Mouse (Mus musculus) T-cell, adult 2 months (primary cell): ENCODE measurements around the gene Srl.
"Not testable (repeated sequence)": the region's sequence is repeated elsewhere in the genome, so short reads cannot be mapped to it uniquely, and the experiment has no call there.

Experiments used
- DNase-seq: peaks from one replicate; pipeline ENCODE4 v3.0.0; 2022; ENCODE audit warnings: low spot score

The Srl gene

DNA sequence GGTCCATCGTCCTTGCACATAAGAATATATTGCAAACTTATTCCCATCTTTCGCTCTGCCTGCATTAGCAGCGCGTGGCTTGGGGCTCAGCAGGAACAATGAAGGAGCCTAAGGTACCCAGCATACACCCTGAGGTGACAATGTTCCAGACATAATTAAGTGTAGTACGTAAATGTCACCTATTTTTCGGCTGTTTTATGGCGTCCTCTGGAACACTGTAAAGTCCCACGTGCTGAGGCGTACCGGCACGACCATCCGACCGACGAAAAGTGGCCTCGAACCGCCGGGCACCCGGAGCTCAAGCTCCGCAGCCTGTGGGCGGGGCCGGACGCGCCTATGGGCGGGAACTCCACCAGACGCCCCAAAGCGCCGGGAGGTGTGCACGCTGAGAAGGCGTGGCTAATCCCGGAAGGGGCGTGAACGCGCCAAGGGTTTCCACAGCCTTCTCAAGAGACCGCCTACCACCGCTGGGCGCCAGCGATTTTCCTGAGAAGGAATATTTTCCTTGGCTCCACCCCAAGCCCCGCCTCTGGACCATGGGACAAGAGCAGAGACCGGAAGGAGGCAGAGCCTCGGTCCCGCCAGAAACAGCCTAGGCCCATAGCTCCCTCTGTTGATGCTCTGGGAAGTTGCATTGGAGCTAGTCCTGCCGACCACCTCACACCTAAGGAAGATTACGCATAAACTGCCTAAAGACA is at the start of gene Srl:
Gene Srl (minus strand): TSS at position 316 of the 698 bp plus-strand sequence.
- DNase-seq = peak; percentile 88

- no peak for DNase-seq
Measured at GRCm38 (mm10) chr16:4590236-4590635, 48.6 kb upstream of the Srl start.

DNA sequence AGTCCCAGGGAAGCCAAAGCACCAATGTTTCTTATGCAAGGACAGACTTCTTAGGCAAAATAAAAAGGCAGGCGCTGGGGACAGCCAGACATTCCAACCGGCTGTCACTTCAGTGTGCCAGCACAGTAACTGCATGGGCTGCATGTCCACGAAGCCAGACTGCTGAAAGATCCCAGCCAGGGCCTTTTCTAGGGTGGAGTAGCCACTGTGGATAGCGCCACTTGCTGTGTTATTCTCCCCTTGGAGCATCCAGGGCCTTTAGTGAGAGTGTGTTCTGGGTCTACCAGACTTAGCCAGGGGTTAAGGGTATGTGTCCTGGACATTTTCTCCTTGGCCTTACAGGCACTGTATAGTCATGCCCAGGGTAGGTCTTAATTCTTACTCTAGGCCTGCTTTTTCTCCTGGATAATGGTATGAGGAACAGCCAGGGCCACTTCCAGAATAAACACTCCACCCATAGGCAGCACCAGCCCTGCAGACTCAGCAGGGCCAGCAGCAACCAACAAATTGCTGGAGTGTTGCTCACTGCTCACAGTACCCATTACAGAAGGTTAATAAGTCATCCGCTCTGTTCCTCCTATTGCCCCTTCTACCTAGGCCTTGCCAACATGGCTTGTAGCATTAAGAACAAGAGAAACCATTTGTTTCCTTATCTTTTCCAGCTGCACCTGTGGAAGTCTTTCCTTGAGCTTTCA is 46.0 kb upstream of the Srl start:
- DNase-seq = no peak

GRCm38 (mm10) chr16:4586531-4587123 is 45.0 kb upstream of the Srl start:
- DNase-seq = peak; percentile 91

GRCm38 (mm10) chr16:4585642-4586530 is 44.3 kb upstream of the Srl start:
- no peak for DNase-seq

DNA sequence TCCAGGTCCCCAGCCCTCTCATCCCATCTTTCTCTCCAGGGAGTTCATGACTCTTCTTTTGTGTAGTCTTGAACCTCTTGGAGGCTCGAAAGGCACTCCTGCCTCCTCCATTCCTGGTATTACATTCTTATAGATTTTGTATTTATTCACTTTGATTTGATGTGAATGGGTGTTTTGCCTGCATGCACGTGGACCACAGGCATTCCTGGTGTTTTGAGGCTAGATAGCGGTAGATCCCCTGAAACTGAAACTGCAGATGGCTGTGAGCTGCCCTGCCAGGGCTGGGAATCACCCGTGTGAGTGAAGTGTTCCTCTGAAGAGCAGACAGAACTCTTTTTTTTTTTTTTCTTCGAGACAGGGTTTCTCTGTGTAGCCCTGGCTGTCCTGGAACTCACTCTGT is 42.8 kb upstream of the Srl start:
- DNase-seq = no peak

DNA sequence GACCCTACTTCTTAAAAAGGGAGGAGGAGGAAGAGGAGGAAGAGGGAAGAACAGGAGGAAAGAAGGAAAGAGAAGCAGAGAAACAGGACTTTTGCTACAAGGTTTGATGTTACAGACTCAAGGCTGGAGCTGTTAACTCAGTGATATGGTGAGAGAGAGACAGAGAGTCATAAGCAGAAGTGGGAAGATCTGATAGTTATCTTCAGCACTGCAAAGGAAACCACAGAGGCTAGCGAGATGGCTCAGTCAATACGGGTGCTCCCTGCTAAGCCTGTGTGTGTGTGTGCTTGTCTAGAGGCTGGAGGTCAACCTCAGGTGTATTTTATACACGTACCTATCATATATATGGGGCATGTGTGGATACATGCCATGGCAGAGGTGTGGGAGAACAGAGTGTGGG is 42.2 kb upstream of the Srl start:
- DNase-seq = peak; percentile 28

- DNase-seq = not testable (repeated sequence)
Measured at GRCm38 (mm10) chr16:4581179-4581578, 39.6 kb upstream of the Srl start.

- DNase-seq = no peak
Measured at GRCm38 (mm10) chr16:4578630-4579029, 37.0 kb upstream of the Srl start.

- no peak for DNase-seq
Measured at GRCm38 (mm10) chr16:4576873-4577272, 35.3 kb upstream of the Srl start.

DNA sequence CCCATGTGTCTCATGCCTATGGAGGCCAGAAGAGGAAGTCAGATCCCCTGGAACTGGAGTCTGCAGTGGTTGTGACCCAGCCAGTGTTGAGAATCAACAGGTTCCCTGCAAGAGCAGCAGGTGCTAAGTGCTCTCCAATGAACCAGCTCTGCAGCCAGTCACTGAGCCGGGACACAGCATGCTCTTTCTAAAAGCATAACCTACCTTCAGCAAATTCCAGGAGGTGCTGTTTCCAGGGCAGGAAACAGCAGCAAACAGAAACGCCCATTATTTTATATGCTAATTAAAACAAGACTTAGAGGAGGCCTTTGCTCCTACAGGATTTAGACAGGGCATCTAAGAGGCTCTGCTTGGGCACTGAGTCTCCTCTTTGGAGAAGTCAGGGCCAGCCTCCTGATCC is 34.4 kb upstream of the Srl start:
- no peak for DNase-seq

DNA sequence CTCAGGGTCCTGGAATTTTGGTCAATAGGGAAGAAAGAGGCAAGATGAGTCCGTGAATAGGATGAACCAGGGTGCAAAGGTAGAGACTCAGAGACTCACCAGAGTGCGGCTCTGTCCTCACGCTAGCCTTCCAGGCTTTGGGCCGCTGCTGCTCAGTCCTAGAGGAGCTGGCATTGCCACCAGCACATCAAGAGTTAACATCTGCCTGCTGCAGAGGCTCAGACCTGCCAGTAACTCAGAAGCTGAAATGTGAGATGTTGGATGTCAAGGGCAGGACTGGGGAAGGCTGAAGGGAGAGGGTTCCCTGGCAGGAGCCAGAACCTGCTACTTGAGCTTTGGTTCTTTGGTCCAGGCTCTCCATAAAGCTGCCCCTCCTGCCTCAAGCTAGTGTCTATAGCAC is 29.1 kb upstream of the Srl start:
- DNase-seq = no peak

DNA sequence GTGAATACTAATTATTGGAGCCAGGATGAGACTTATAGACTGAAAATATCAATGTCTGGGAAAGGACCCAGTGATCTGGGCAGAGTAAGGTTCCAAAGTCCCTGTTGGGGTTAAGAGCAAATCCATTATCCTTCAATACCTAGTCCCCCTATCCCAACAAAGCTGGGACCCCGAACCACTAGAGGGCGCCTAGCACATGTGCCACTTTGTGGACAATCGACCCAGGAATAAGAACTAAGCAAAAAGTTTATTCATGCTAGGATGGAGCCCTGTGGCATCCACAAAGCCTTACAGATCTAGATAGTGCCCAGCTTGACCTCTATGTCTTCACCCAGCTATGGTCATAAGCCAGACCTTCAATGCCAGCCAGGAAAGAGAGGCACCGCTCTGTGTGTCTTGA is 26.3 kb upstream of the Srl start:
- peak; percentile 72 for DNase-seq

GRCm38 (mm10) chr16:4560145-4560952 is 18.7 kb upstream of the Srl start:
- DNase-seq = peak; percentile 63

GRCm38 (mm10) chr16:4559715-4560144 is 18.1 kb upstream of the Srl start, which contains the start of gene Tfap4:
Gene Tfap4, minus strand, starts transcription at chr16:4559854.
- peak; percentile 86 for DNase-seq

DNA sequence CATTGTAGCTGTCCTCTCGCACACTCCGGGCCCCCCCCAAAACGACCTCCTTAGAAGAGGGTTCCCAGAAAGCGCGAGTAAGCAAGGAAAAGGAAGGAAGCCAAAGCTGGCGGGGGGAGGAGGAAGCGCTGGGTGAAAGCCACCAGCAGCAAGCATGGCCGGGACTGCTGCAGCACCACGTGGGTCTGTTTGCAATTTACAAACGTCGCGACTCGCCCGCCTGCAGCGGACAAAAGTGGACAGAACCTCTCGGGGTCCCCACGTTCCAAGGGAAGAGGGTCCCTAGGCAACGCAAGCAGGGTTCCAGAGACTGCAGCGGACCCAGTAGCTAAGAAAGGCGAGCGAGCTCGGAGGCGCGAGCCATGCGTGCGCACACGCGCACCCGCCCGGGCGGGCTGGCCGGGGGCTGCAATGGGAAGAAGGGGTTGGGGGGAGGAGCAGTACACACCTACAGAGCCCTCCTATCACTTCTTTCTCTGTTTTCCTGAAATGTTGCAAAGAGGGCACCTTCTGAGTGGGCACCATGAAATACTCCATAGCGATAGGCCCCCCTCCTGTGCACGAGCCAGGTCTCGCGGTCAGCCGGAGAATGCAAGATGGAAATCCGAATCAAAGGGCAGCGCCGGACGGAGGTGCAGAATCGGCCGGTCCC is 17.5 kb upstream of the Srl start:
- DNase-seq = peak; percentile 57

- peak; percentile 90 for DNase-seq
Measured at GRCm38 (mm10) chr16:4558384-4558979, 16.9 kb upstream of the Srl start.

- peak; percentile 78 for DNase-seq
Measured at GRCm38 (mm10) chr16:4557949-4558348, 16.3 kb upstream of the Srl start.

- no peak for DNase-seq
Measured at GRCm38 (mm10) chr16:4557085-4557484, 15.5 kb upstream of the Srl start.

DNA sequence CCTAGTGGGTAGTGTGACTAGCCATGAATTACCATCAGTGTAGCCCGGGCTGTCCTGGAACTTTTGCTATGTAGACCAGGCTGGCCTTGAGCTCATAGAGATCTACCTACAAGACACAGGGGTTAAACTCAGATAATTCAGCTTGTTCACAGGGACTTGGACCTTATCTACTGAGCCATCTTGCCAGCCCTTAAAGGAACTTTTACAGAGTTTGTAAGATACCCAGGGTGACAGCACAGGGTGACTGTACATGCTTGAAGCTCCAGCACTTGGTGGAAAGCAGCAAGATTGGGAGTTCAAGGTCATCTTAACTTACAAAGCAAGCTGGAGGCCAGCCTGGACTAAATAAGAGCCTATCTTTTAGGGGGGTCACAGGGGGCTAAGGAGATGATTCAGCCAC is 13.9 kb upstream of the Srl start:
- no peak for DNase-seq
